Mouse (Mus musculus): Measurements from ENCODE around the gene Lmod1.

The Lmod1 gene

DNA sequence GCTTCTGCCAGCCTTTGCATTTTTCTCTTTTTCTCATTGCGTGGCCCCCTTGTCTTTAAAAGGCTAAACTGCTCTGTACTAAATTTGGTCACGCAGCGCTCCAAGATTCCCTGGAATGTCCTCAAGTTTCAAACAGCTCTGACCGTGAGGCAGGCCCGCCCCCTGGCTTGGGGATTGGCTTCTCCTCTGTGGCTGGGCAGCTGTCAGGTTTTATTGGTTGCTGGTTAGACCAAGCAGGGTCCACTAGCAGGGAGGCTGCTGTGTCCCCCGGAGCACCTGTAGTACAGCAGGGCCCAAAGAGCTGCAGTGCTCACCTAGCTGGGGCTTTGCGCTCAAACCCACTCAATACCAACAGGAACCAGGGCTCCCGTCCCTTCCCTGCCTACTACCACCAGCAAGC lies at the start of gene Lmod1:
Gene Lmod1, plus strand, starts transcription at position 237 of the 400 bp plus-strand sequence.
- peak; percentile 52 for DNase-seq (ENCODE audit: low read depth, low spot score)

DNA sequence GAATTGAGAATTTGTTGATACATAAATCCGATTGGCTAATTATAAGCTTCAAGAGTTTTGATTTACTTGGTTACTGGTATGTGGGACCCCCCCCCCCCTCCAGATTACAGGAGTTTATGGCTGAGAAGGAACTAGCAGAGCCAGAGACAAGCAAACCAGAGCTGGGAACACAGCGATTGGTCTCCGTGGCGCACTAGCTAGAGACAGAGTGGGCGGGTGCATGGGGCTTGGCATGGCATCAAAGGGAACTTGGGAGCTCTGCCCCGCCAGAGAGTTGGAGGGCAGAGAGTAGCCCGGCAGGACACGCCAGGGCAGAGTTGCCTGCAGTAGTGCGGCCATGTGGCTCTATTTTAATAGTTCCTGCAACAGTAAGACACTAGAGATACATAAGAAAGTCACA lies 44.0 kb upstream of the Lmod1 start:
- DNase-seq (ENCODE audit: low read depth, low spot score), result no peak

GRCm38 (mm10) chr1:135281841-135282240 lies 42.8 kb upstream of the Lmod1 start:
- DNase-seq (ENCODE audit: low read depth, low spot score), result no peak

GRCm38 (mm10) chr1:135282536-135283286 lies 41.9 kb upstream of the Lmod1 start:
- DNase-seq (ENCODE audit: low read depth, low spot score), result peak; percentile 9

- DNase-seq (ENCODE audit: low read depth, low spot score), result peak; percentile 22
Measured at GRCm38 (mm10) chr1:135283287-135283825, 41.3 kb upstream of the Lmod1 start.

DNA sequence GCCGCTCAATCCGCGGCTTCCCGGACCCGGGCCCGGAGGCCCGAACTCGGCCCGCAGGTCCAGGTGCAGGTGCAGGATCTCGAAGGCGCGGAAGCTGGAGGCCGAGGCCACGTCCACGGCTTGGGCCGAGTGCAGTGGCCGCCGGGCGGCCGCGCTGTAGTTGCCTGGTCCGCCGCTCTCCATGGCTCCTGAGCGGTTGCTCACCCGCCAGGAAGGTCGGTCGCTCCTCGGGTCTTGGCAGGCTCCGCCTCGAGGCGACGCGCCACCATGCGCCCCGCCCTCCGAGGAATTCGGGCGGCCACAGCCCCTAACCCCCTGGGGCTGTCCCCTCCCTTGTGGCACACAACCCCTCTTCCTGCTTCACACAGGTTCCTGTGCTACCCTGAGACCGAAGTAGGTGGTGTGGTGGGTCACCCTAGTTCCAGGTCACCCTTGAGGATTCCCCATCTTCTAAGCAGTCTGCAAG lies 40.7 kb upstream of the Lmod1 start, which contains the start of gene Rnpep:
Gene Rnpep, minus strand, starts transcription at position 259 of the 466 bp plus-strand sequence.
- DNase-seq (ENCODE audit: low read depth, low spot score), result peak; percentile 38

- no peak for DNase-seq (ENCODE audit: low read depth, low spot score)
Measured at GRCm38 (mm10) chr1:135286311-135286710, 38.3 kb upstream of the Lmod1 start.

- no peak for DNase-seq (ENCODE audit: low read depth, low spot score)
Measured at GRCm38 (mm10) chr1:135290908-135291307, 33.7 kb upstream of the Lmod1 start.

DNA sequence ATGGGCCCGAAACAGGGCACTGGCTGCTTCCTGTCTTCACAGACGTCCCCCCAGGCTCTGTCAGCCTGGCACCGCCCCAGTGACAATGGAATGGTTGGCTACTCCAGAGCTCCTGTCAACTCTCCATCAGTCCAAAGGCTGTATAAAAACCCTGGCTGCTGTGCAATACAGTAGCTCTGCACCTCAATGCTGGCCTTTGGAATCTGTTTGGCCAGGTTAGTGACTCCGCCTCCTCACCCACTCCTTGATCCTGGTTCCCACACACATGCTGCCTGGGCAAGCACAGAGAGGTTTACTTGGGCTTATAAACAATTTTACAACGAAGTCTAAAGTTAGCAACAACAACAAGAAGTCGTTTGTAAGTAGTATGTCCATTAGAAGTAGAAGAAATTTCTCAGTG lies 13.3 kb upstream of the Lmod1 start:
- peak; percentile 25 for DNase-seq (ENCODE audit: low read depth, low spot score)

- DNase-seq (ENCODE audit: low read depth, low spot score), result no peak
Measured at GRCm38 (mm10) chr1:135312201-135312600, 12.4 kb upstream of the Lmod1 start.

DNA sequence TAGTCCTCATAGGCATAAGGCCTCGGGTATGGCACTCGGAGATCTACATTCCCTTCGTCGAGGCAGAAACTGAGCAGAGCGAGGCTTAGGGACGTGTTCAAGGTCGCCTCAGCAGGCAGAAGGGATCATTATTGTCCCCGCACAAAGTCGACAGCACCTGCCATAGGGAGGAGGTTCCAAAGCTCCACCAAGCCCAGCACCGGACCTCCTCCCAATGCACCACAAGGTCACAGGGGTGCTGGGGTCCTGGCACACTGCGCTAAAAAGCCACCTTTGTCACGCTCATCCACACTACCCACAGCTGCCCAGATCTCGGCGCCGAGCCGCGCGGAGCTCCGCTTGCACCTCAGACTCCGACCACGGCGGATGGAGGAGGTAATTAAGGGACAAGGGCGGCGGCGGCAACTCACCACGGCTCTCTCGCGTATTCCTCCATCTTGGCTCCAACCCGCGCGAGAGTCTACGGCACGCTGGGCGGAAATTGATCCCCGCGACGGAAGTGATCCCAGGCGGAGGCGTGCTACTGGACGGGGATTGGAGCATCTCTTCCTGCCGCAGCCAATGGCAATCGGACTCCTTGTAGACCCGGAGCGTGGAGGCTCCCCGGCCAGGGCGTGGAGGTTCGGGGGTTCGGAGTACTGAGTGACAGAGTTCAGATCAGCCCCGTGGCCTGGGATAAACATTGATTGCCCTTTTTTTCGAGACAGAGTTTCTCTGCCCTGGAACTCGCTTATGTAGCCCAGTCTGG lies 11.1 kb upstream of the Lmod1 start, which contains the start of gene Timm17a:
Gene Timm17a, minus strand, starts transcription at position 495 of the 748 bp plus-strand sequence.
- DNase-seq (ENCODE audit: low read depth, low spot score), result peak; percentile 95

GRCm38 (mm10) chr1:135323367-135323901 lies 1.2 kb upstream of the Lmod1 start:
- peak; percentile 33 for DNase-seq (ENCODE audit: low read depth, low spot score)

DNA sequence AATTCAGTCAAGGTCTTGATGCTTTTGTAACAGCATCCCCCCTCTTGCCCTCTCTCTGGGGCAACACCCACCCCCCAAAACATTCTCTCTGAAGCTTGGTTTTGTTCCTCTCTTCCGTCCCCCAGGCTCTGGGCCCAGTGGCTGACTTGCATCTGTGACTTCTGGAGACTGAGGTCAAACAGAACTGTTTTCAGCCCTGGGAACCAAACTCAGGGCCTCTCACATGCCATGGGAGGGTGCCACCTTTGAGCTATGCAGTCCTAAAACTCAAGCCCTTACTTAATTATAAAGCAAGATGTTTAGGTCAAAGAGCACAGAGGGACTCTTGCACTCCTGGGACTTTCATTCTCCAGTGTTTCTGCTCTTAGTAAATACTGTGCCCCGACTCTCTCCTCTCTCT lies 1.3 kb downstream of the Lmod1 start:
- no peak for DNase-seq (ENCODE audit: low read depth, low spot score)

DNA sequence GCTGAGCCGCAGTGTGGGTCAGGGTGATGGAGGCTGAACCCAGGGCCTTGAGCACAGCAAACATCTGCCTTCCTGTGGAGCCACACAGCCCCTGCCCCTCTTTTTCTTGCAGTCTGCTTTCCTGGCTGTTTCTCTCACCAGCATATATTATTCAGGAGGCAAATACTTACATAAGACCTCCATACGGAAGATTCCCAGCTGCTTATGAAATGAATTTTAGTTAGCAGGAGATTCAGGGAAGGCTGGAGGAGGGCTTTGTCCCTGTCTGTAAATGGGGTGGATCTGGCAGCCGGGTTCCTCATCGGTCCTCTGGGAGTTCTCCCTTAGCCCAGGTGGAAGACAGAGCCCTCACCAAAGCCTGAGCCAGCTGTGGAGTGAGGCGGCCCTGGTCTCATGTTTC lies 3.8 kb downstream of the Lmod1 start:
- DNase-seq (ENCODE audit: low read depth, low spot score), result no peak

- no peak for DNase-seq (ENCODE audit: low read depth, low spot score)
Measured at GRCm38 (mm10) chr1:135330578-135330977, 6.0 kb downstream of the Lmod1 start.

- no peak for DNase-seq (ENCODE audit: low read depth, low spot score)
Measured at GRCm38 (mm10) chr1:135341947-135342346, 17.3 kb downstream of the Lmod1 start.

GRCm38 (mm10) chr1:135344026-135344425 lies 19.4 kb downstream of the Lmod1 start:
- no peak for DNase-seq (ENCODE audit: low read depth, low spot score)

GRCm38 (mm10) chr1:135346891-135347290 lies 22.3 kb downstream of the Lmod1 start:
- peak; percentile 38 for DNase-seq (ENCODE audit: low read depth, low spot score)

DNA sequence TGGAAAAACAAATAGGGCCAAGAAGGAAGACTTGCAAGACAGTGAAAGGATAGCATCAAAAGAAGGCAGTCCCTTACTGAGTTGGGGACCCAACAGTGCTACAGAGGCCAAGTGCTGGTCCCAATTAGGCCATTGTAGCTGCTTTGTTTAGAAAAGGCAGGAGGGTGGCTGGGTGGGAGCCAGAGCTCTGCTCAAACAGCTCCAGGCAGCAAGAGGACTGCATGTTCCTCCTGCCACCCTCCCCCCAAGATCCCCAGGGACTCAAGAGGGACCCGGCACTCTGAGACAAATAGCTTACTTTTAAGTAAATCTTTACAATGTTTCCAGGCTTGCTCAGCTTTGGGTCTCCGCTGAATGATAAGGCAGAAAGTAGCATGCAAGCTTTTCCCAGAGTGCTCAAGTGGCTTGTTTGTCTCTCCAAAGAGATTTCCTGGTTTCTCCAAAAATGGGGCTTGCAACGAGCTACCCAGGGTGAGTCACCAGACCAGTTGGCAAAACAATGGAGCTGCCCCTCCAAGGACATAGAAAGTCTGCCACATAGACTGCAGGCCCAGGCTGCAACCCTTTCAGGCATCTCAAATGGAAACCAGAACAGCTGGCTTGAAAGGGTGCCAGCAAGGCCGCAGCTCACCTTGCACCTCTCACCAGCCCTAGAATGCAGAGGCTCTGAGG lies 23.0 kb downstream of the Lmod1 start:
- DNase-seq (ENCODE audit: low read depth, low spot score), result peak; percentile 86

- DNase-seq (ENCODE audit: low read depth, low spot score), result peak; percentile 71
Measured at GRCm38 (mm10) chr1:135351953-135352352, 27.3 kb downstream of the Lmod1 start.

- DNase-seq (ENCODE audit: low read depth, low spot score), result no peak
Measured at GRCm38 (mm10) chr1:135359071-135359470, 34.5 kb downstream of the Lmod1 start.
